Mouse (Mus musculus) fat pad, adult 2 months (tissue): ENCODE data around the gene Lama5.
"Not testable (repeated sequence)": the region's sequence is repeated elsewhere in the genome, so short reads cannot be mapped to it uniquely, and the experiment has no call there.

ENCODE experiments used
- DNase-seq: peaks from one replicate; pipeline ENCODE4 v3.0.0-alpha.2; 2011; ENCODE audit warnings: low read depth, low spot score; ENCODE audit errors: extremely low read depth

The Lama5 gene

GRCm38 (mm10) chr2:180201303-180201702 lies 24.4 kb downstream of the Lama5 start:
- DNase-seq = no peak

- DNase-seq = no peak
Measured at GRCm38 (mm10) chr2:180200681-180201080, 25.0 kb downstream of the Lama5 start.

- DNase-seq = no peak
Measured at GRCm38 (mm10) chr2:180198782-180199181, 26.9 kb downstream of the Lama5 start.

GRCm38 (mm10) chr2:180197323-180198037 lies 28.2 kb downstream of the Lama5 start:
- DNase-seq = no peak

GRCm38 (mm10) chr2:180196610-180197322 lies 28.9 kb downstream of the Lama5 start:
- peak; percentile 64 for DNase-seq

GRCm38 (mm10) chr2:180187362-180187761 lies 38.3 kb downstream of the Lama5 start:
- no peak for DNase-seq

DNA sequence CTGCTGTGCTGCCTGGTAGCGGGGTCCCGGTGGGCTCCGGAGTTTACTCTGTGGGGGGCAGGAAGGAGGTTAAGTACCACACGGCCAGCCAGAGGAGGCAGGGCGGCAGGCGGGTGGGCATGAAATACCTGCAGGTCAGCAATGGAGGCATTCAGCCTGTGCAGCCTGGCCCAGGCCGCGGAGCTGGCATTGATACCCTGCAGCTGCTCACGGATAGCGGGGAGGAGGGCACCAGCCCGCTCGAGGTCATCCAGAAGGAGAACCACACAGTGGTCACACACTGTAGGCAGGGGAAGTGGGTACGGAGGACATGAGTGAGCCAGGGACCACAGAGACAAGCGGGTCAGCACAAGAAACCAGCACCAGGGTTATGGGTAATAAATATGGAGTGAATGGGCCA lies 40.0 kb downstream of the Lama5 start:
- DNase-seq = no peak

DNA sequence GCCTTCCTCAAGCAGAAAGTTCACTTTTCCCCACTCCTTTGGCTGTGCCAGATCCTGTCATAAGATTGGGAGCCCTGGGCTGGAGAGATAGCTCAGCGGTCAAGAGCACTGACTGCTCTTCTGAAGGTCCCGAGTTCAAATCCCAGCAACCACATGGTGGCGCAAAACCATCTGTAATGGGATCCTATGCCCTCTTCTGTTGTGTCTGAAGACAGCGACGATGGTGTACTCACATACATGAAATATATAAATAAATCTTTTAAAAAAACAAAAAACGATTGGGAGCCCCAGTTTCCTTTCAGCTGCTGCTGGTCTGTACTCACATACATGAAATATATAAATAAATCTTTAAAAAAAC lies 40.9 kb downstream of the Lama5 start:
- no peak for DNase-seq

GRCm38 (mm10) chr2:180184011-180184751 lies 41.5 kb downstream of the Lama5 start:
- no peak for DNase-seq

GRCm38 (mm10) chr2:180181542-180181941 lies 44.1 kb downstream of the Lama5 start:
- no peak for DNase-seq

DNA sequence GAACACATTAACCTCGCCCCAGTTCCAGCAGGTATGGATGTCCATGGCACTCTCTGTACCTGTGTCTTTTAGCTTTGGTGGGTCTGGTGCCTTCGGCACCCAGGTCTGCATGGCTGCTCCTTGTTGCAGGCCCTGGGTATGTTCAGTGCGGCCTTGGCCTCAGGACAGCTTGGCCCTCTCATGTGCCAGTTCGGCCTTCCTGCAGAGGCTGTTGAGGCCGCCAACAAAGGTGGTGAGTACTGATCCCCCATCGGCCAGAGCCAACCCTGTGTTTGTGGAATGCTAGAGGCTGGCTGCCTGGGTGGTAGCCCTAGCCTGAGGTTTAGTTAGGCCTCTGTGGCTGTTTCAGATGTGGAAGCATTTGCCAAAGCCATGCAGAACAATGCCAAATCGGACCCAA lies 49.9 kb downstream of the Lama5 start:
- no peak for DNase-seq

DNA sequence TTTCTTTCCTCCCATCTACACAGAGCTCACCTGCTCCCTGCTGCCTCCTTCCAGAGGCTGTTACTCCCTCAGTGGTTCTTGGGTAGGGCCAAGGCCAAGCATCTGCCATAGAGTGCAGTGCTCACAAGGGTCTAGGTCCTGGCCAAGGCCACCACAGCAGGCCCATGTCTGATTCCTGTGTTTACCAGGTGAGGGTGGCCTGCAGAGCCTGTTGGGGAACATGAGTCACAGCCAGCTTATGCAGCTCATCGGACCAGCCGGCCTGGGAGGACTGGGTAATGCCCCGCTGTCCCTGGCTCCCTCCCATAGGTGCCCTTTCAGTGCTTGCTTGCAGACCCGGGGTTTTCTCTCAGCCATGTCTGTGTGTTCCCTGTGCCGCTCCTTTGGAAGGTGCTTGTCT lies 51.5 kb downstream of the Lama5 start:
- no peak for DNase-seq

DNA sequence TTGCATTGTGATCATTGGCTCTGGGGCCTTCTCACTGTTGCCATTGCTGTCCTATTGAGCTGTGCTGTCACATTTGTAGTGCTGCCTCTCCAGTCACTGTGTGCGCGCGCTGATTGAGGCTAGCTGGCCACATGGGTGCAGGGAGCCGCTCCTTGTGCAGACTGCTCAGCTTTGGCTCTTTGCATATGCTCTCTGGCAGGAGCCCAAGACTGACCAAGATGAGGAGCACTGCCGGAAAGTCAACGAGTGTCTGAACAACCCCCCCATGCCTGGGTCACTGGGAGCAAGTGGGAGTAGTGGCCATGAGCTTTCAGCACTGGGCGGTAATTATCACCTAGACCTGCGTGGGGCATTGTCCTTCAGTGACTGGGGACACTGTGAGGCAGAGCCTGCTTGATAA lies 51.9 kb downstream of the Lama5 start:
- not testable (repeated sequence) for DNase-seq

- DNase-seq = no peak
Measured at GRCm38 (mm10) chr2:180173163-180173562, 52.5 kb downstream of the Lama5 start.

DNA sequence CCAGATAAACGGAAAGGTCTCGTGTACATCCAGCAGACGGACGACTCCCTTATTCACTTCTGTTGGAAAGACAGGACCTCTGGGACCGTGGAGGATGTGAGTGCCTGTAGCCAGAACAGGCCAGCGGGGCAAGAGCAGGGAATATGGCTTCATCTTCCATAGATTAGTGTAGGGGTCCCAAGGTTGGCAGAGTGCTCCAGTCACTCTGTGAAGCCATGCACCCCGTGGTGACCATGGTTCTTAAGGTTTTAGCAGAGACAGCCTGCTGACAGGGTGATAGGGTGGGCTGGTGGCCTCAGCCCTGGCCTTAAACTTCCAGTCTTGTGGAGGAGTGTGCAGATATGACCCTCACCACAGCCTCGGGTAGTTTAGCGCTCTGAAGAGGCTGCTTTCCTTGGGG lies 53.5 kb downstream of the Lama5 start:
- DNase-seq = no peak

GRCm38 (mm10) chr2:180171522-180172070 lies 54.1 kb downstream of the Lama5 start:
- no peak for DNase-seq

DNA sequence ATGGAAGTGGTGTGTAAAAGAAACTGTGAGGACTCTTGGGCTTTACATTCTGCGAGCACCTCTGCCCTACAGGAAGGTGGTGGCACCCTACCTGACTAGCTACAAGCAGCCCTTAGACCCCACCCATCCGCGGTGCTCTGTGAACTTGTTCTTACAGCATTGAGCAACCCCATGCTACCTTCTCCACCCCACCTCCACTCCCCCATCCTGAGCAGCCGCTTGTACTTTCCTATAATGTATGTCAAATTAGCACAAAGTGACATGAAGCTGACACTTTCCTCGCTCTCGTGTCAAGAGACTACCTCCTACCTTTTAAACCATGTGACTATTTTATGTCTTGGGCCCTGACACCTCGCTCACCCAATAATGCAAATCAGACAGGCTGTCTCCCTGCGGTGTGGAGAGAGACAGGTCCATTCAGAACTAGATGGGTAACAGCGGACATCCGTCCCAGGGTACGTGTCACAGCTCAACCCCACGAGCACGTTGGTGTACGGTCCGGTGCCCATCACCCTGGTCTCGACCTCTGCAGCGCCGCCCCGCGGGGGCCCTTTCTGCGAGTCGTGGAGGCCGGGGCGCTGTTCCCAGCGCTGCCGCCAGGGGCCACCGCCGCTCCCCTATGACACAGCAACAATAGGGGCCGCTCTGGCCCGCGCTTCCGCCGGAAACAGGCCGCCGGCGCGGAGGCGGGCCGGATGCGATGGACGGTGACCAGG lies 54.7 kb downstream of the Lama5 start, which contains the start of gene Adrm1:
TSS of gene Adrm1 (plus strand) at position 680 of the 716 bp plus-strand sequence.
- DNase-seq = no peak

DNA sequence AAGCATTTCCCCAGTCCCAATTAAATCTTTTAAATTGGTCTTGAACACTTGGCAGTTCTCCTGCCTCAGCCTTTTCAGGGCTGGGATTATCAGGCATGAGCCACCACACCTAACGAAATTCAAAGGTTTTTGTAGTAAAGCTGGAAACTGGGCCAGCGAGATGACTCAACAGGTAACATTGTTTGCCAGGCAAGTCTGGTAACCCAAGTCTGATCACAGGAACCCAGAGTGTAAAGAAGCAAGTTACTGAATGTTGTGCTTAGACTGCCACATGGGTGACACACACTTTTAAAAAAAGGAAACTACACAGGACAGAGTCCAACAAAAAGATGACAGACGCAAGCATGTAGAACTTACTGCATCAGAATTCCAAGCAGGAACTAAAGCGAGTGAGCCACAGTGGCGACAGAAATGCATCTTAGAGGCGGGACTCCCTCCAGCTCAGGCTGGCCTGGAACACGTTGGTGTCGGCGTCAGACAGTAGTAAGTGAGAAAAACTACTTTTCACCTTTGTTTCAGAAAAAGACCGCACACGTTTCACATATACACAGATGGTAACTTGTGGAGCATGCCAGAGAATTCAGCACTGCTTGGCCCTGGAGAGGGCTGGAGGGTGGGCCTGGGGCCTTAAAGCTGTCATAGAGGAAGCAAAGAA lies 55.4 kb downstream of the Lama5 start:
- DNase-seq = no peak

GRCm38 (mm10) chr2:180166869-180167268 lies 58.8 kb downstream of the Lama5 start:
- no peak for DNase-seq

DNA sequence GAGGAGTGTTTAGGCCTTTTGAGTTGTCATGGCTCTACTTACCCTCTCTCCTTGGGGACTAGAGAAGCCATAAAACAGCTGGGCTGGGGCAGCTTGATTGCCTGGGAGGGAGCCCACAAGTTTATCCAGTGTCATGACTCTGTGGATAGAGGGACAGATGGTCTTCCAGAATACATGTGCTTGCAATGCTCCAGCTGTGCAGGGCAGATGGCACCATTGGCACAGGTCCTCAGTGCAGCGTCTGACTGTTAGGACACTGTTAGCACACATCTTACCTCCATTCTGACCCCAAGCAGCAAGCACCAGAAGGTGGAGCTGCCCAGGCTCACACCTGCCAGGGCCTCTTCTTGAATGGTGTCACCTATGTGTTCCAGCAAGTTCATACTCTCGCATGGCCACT lies 59.8 kb downstream of the Lama5 start:
- DNase-seq = no peak
